Mouse (Mus musculus): ENCODE data around the gene Cycs. TPM values are rescaled to one million over a fixed set of nuclear protein-coding genes. Genes with fewer than 3 reads are reported as not detected.

Cycs gene
- total RNA-seq, 2 experiments from 2014 or later, result 143 to 150 TPM

DNA sequence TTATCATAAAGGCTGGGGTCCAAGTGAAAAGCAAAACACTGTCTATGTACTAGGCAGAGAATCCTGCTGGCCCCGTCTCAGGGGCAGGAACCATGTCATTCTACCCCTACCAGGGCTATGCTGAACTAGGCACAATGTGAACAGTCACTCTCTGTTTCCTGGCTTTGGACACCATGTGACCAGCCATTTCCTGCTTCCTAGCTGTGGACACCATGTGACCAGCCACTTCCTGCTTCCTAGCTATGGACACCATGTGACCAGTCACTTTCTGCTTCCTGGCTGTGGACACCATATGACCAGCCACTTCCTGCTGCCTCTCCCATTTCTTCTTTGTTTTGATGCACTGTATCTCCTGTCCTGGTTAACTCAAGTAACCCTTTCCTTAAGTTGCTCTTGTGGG lies 23.8 kb downstream of the Cycs start:
- DNase-seq, result no peak

DNA sequence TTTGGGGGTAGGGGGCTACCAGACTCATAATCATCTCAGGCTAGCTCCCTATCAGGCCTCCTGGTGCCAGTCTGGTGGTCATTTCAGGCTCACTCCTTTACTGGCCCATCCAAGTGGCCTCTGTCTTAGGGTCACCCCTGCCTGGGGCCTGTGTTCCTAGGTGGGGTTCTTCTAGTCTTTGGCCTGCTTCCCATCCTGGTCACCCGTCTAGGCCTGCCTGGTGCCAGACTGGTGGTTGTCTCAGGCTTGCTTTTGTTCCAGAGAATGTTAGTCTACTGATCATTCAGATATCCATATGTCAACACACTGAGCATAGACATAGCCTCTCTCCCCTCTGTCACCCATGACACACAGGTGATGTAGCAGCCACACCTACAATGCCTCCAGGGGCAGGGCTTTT lies 26.7 kb downstream of the Cycs start:
- no peak for DNase-seq

DNA sequence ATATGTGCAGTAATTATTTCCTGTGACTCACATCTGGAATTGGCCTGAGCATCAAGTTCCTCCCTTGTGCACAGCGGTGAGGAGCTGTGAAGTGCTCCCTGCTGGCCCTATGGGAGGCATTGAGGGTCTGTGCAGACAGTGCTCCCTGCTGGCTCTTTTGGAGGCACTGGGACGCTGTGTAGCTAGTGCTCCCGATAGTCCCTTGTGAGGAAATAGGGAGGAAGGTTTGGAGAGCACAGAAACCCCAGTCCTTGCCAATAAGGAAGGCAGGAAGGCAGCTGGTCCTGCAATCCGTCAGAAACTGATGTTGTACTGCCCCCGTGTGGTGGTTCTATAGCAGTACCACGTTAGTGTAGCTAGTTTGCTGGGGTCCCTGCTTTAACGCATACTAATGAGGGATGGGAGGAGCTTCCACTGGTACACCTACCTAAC lies 29.9 kb downstream of the Cycs start:
- peak; percentile 88 for DNase-seq

DNA sequence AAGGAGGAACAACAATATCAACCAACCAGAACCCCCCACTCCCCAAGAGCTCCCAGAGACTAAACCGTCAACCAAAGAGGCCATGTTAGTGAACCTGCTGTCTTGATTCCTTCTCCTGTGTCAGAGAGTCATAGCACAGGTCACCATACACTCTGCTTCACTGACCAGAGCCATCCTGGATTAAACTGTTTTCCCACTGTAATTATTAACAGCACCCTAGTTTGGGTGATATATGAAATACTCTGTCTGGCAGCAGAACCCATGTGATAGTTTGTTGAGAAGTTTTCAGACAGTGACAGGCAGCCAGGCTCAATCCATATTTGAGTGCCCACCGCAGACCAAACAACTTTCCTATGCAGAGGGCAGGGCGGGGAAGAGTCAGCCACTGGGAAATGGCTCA lies 31.0 kb downstream of the Cycs start:
- DNase-seq, result no peak

DNA sequence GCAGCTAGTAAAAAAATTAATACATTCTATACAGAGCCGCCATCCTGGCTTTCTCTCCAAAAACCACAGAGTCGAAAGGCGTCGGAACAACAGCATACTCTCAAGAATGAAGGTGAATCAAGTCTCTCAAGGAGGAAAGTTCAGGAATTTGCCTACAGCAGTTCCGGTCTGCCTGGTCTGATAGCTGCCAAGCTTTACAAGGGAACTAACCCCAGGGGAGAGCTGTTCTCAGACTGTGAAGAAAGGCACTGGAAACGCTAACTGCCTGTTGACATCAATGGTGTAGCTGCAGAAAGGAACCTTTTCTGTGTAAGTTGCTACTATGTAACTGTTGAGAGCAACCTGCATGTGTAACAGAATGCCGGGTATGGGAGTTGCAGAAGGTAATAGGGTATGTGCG lies 34.4 kb downstream of the Cycs start:
- no peak for DNase-seq

DNA sequence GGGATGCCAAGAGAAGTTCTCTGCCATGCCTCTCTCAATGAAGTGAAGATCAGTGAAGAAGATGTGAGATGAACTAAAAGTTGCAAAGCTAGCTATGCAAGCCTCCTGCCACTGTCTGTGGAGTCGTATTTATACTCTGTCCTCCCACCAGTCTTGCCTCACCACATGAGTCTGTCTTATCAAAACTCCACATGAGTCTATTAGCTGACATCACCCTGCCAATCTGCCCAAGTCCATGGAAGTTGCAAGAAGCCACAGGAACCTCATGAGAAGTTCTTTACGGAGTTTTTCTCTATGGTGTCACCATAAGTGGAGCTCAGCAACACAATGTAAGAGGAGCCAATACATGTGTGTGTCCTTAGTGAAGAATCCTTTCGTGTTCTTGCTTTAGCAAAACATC lies 35.3 kb downstream of the Cycs start:
- DNase-seq, result no peak

DNA sequence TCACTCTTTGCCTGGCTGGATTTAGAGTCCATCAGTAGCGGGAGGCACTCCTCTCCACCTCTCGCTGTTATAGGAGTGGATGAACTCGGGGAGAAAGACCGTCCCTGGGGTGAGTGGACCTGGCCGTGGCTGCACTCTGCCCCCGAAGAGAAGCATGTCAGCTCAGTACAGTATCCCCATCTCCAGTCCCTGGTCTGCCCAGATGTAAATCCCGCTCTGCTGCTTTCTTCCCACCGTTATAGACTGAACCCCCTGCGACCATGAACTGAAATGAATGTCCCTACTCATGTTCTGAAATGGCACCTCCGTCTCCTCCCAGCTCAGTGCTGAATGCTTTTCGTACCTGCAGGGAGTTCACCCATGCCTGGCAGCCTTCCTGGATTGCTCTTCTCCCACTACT lies 37.1 kb downstream of the Cycs start:
- no peak for DNase-seq

DNA sequence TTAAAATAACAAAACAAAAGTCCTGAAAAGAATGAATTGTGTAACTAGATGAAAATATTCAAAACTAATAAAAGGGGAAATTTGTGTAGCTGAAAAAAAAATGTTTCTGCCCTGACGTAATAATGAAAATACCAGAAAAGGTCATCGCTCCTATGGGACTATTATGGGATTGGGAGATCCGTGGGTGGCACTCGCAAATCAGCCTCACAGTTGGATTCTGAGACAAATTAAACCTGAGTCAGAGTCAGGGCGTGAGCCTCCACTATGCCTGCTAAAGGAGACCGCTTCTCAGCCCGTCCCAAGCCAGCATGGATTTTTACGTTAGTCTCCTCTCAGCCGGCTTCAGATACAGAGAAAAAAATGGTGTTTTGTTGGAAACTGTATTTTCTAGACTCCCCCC lies 38.9 kb downstream of the Cycs start:
- DNase-seq, result no peak

DNA sequence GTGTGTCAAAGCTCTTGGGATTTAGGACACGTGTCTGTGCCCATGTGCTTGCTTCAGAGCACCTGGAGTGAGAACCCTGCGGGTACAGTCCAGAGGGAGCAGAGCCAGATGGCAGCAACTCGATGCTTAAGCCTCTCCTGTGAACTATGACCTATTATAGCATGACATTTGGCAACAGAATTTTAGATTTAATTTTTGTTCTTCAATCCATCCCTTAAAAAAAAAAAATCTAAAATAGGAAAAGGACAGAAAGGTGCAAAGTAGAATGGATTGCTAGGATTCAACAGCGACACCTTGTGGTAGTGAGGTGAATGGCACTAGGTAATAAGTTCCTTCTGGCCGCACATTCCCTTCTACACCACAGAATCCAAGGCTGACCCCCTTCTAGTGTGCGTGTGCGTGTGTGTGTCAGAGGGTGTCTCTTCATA lies 39.7 kb downstream of the Cycs start:
- peak; percentile 84 for DNase-seq

DNA sequence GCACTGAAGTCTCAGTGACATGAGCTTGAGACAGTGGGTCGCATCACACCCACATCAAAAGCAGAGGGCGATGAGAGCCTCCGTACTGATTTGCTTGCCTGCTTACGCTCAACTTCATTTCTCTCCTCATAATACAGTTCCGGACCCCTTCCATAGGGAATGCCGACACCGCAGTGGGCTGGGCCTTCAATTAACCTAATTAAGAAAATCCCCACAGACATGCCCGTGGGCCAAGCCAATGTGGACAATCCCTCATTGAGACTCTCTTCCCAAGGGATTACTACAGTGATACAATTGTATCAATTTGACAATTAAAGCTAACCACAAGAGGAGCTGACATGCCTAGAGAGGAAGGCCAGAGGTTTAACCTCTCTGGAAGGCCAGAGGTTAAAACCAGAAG lies 40.5 kb downstream of the Cycs start:
- no peak for DNase-seq

DNA sequence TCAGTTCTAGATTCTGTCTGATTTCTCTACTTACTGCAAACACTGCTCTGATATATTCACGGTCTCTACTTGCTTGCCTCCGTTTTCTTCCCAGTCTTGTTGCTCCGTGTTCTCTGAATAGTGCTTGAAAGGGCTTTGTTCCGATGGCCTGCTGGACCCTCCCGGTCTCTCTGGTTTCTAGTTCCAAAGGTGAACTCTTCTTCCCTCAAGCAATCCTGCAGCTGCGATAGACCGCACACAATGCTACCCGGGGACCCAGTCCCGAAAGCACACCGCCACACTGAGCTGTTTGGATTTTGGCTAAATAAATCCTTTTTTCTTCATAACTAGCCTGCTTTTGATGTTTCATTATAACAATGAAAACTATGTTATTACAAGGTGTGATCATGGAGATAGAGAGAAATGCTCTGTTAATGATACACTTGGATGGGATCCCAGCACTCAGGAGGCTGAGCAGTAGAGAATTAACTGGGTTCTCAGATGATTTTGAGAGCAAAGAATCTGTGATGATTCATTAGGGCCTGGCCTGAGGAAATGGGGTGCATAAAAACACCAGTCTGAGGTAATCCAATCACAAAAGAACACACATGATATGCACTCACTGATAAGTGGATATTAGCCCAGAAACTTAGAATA lies 42.0 kb downstream of the Cycs start:
- no peak for DNase-seq

DNA sequence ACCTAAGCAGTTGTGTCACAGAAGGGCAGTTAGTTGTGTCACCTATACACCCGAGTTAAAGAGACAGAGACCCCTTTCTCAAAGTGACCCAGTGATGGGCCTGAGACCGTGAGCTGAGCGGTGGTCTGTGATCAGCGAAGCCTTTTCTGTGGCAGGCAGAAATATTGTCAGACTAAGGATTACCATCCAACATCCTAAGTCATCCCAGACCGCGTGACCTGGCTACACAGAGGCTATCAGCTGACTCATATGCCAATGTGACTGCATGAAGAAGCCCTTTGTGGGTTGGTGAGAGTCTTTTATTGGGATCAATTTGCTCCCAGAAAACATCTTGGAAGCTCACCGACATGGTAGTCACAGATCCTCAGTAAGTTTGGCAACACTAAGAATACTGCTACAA lies 43.6 kb downstream of the Cycs start:
- no peak for DNase-seq

DNA sequence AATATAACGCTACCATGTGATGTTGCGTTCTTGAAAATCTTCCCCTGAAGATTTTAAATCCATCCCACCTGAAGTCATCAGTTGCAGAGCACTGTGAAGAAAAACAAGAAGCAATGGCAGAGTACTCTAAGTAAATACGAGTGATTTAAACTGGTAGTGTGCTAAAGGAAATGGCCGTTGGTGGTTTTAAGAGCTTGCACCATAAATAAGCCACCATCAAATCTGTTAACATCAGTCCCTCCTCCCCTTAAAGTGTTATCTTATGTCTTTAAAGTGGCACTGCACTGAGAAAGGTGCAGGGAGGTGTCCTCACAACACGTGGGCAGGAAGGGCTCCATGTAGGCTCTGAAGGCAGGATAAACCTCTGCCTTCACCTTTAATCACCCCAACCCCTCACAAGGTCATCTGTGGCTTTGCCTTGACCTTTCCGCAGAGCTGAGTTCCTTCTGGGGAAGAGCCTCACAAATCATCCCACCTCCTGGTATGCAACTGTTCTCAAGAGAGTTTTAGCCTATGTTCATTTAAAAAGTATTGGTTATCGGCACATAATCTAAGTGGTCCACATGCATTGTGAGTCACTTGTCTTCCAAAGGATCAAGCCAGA lies 44.7 kb downstream of the Cycs start:
- DNase-seq, result no peak

DNA sequence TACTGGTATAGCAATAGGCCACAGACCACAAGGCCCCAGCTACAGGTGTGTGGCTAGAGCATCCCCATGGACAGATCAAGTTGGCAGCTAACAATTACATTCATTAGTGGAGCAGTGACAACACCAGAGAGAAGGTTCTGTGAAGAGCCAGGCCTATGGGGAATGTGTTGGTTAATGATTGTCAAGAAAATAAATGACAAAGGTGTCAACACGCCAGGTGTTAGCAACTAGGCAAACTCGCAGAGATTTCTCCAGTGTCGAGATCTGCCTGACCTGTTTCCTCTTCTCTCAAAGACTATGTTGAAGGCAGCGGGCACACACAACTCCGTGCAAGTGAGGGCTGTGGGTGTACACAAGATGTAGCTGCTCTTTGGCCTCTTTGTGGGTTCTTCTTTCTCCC lies 46.2 kb downstream of the Cycs start:
- no peak for DNase-seq

DNA sequence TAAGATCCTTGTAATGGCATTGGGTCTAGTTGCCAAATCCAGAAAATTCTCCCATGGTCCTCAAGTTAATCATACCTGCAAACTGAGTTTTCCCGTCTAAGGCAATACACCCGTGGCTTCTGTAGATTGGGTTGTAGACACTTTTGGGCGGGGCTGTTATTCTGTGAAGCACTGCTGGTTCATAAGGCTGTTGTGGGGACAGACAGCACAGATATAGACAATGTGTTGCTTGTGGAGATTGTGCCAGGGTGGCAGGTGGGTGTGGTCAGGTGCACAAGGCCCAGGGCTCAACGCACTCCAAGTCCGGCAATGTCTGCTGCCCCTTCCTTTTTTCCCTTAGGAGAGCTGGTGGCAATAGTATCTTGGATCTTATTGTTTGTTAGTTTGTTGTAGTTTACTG lies 48.0 kb downstream of the Cycs start:
- no peak for DNase-seq

Small RNA genes lying within 50 kb of the gene (microRNA-seq; reads per million reads assigned to microRNA genes)
- gene Mir6371, result 0 reads per million in 2 experiments

Other genes starting within 250 kb of the Cycs start
- gene Osbpl3, start 110.3 kb downstream of the Cycs start, total RNA-seq (2021), result 10 to 100 TPM; 39.2 to 44.0 TPM
- under 1 TPM; 0.36 to 0.55 TPM for gene 4921507P07Rik, start 30.1 kb upstream of the Cycs start, total RNA-seq (2021)
- under 1 TPM in 1 of 2 experiments, not detected in 1; 0.45 TPM for gene Npvf, start 87.9 kb upstream of the Cycs start, total RNA-seq (2021)

All from heart, postnatal 4 days (tissue).